Mouse (Mus musculus) limb, embryonic 14.5 days (tissue): ENCODE data around the gene Gpx3. TPM values are rescaled to one million over a fixed set of nuclear protein-coding genes. Genes with fewer than 3 reads are reported as not detected.

ENCODE experiments used
- ATAC-seq: fragments of 200-750 bp; cut with Nextera tagmentation; 2 replicates; pipeline ENCODE4 v1.8.0; 2017; ENCODE audit warnings: low read depth, moderate number of reproducible peaks, moderate TSS enrichment; ENCODE audit not compliant: low FRiP score
- DNase-seq: peaks from one replicate; pipeline ENCODE4 v3.0.0-alpha.2; 2015; ENCODE audit warnings: low spot score
- H3K27ac ChIP-seq: fragments of 300-500 bp; sonication (generic); replicated peaks from 2 replicates; pipeline ENCODE4 v1.5.1; 2014; ENCODE audit warnings: low read depth, mild to moderate bottlenecking, low read length, moderate library complexity, mixed read lengths
- H3K27me3 ChIP-seq: fragments of 300-500 bp; sonication (generic); 2 replicates; pipeline ENCODE4 v1.6.1; 2014; ENCODE audit warnings: low read length, mixed read lengths; ENCODE audit not compliant: control insufficient read depth, insufficient read depth
- H3K36me3 ChIP-seq: fragments of 300-500 bp; sonication (generic); 2 replicates; pipeline ENCODE4 v1.6.1; 2014; ENCODE audit warnings: mild to moderate bottlenecking, low read length, moderate library complexity, mixed read lengths; ENCODE audit not compliant: control insufficient read depth, insufficient read depth
- H3K4me1 ChIP-seq: fragments of 300-500 bp; sonication (generic); 2 replicates; pipeline ENCODE4 v1.6.1; 2014; ENCODE audit warnings: antibody characterized with exemption, low read length, mixed read lengths; ENCODE audit not compliant: control insufficient read depth, insufficient read depth
- H3K4me2 ChIP-seq: fragments of 300-500 bp; sonication (generic); replicated peaks from 2 replicates; pipeline ENCODE4 v1.6.1; 2014; ENCODE audit warnings: low read depth, mild to moderate bottlenecking, low read length, moderate library complexity; ENCODE audit not compliant: severe bottlenecking
- H3K4me3 ChIP-seq: fragments of 300-500 bp; sonication (generic); replicated peaks from 2 replicates; pipeline ENCODE4 v1.5.1; 2014; ENCODE audit warnings: low read length
- H3K9ac ChIP-seq: fragments of 300-500 bp; sonication (generic); 2 replicates; pipeline ENCODE4 v1.6.1; 2014; ENCODE audit warnings: mild to moderate bottlenecking, low read depth, low read length, moderate library complexity; ENCODE audit not compliant: severe bottlenecking
- H3K9me3 ChIP-seq: fragments of 300-500 bp; sonication (generic); 2 replicates; pipeline ENCODE4 v1.6.1; 2016; ENCODE audit warnings: low read length; ENCODE audit not compliant: control insufficient read depth
- POLR2A ChIP-seq: fragments of 200-500 bp; IDR thresholded peaks from 2 replicates; pipeline ENCODE4 v1.8.0; 2012; ENCODE audit warnings: inconsistent platforms, mild to moderate bottlenecking, moderate library complexity, borderline replicate concordance; ENCODE audit not compliant: insufficient read depth, insufficient read length; ENCODE audit errors: extremely low read depth
- WGBS: fragments of 180-500 bp; shearing (Covaris S2); extraction: QIAGEN DNeasy Blood & Tissue Kit; methylation state at CpG from one replicate; pipeline ENCODE4 v1.1.7; 2014; 5-methylcytosine and 5-hydroxymethylcytosine counted together
- polyA plus RNA-seq, 2 experiments: library from polyadenylated mRNA; depleted of rRNA in 1 of 2; stranded (reverse) in 1 of 2; unstranded in 1 of 2; fragments of >200 nt; fragmentation: Nextera tagmentation in 1 of 2; extraction: Ambion mirVana in 1 of 2; gene quantifications; 2 replicates each; pipeline versions ENCODE4 v1.2.1 to v1.2.3; 2012 to 2014

Gene Gpx3
- polyA plus RNA-seq, 2 experiments: 14.5 to 37.3 TPM

DNA sequence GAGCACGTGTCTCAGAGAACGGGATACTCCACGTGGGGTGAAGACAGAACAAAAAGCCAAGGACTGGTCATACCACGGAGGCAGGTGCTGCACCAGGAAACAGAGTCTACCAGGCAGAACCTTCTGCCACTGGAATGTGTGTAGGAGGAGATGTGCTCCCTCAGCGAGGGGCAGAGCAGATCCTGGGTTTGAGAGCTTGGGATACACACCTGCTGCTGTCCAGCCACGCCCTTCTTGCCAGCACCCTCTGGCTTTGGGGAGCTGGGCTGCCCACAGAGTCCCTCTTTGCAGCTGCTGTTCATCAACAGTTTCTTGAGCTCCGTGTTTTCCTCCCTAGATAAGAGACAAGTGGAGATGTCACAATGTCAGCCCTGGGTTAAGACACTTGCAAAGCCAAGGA lies 26.6 kb downstream of the Gpx3 start:
- no peak overlapping the region for H3K9ac ChIP-seq
- H3K9me3 ChIP-seq: no peaks in the 10 kb centered on the region
- TF ChIP-seq POLR2A: no peak
- ATAC-seq (no peak), DNase-seq (no peak)
- H3K27ac ChIP-seq: no peak overlapping the region
- 92% methylated on average over 7 of the region's 7 CpGs for WGBS
- no peak overlapping the region for H3K4me2 ChIP-seq
- no peak overlapping the region for H3K4me3 ChIP-seq
- H3K27me3 ChIP-seq: no peaks in the 10 kb centered on the region
- H3K4me1 ChIP-seq: no peaks in the 10 kb centered on the region
- H3K36me3 ChIP-seq: peaks cover 90% of the 10 kb centered on the region

DNA sequence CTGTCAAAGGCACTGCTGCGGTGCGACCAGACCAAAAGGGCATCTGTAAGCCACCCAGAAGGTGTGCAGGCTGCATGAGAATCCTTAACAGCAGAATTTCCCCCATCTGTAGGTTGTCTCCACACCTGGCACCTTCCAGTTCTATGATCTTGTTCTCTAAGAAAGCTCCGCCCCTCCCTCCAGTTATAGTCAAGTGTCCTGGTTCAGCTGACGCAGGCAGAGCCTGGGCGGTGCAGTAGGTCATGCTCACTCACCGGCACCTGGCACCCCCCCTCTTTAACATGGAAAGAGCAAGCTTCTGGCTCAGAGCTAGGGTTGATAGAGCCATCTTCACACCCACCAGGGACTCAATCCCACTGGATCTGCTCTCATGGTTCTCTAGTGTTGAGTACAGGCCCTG lies 27.0 kb downstream of the Gpx3 start:
- H3K4me1 ChIP-seq: no peaks in the 10 kb centered on the region
- no peak overlapping the region for H3K4me2 ChIP-seq
- peaks cover 90% of the 10 kb centered on the region for H3K36me3 ChIP-seq
- H3K4me3 ChIP-seq: no peak overlapping the region
- H3K9ac ChIP-seq: no peak overlapping the region
- 98% methylated on average over 6 of the region's 6 CpGs for WGBS
- ATAC-seq (no peak), DNase-seq (no peak)
- no peak overlapping the region for H3K27ac ChIP-seq
- no peaks in the 10 kb centered on the region for H3K27me3 ChIP-seq
- H3K9me3 ChIP-seq: no peaks in the 10 kb centered on the region
- TF ChIP-seq POLR2A: no peak

DNA sequence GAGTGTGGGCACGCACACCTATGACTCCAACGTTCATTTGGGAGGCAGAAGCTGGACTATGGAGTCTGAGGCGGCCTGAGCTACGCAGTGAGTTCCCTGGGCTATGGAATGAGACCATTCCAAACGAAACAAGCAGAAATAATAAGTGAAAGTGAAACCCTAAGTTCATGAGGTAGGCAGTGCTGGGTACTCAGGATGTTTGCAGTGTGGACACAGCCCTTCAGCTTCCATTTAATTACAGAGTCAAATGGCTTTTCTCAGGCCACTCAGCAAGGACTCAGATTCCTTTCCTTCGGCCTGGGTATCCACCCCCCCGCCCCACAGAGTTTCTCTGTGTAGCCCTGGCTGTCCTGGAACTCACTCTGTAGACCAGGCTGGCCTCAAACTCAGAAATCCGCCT lies 27.5 kb downstream of the Gpx3 start:
- 87% methylated on average over 8 of the region's 8 CpGs for WGBS
- Histone ChIP-seq H3K4me1 (no peaks in the 10 kb centered on the region), H3K9me3 (no peaks in the 10 kb centered on the region), H3K4me3 (no peak overlapping the region), H3K27me3 (no peaks in the 10 kb centered on the region), H3K36me3 (peaks cover 88% of the 10 kb centered on the region), H3K27ac (no peak overlapping the region), H3K4me2 (no peak overlapping the region), H3K9ac (no peak overlapping the region)
- TF ChIP-seq POLR2A: no peak
- ATAC-seq (no peak), DNase-seq (no peak)

DNA sequence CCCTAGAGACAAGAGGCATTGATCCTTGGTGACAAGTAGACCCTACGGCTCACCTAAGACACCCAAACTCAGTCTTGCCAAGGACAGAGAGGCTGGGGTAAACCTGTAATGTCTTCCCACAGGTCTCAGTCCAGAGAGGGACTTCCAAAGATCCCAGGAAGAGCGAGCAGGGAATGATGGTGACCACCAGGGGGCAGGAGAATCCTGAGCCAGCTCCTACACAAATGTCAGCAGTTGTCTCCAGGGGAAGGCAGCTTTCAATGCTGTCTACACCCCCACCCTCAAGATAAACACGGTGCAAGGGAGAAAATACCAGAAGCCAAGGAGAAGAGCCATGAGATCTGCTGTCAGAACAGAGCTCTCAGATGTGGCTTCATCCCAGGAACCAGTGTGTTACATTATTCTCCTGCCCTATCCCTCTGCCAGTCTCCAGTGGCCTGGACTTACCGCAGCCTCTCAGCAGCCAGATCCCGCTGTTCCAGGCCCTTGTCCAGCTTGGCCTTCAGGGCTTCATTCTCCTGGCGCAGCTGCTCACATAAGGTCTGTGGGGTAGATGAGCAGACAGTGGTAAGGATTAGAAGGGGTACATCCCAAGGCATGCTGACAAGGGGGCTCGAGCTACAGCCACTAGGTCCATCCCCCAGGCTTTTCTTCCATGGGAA lies 28.2 kb downstream of the Gpx3 start:
- DNase-seq: peak; percentile 41
- 69% methylated on average over 7 of the region's 7 CpGs for WGBS
- TF ChIP-seq POLR2A: no peak
- Histone ChIP-seq H3K4me1 (no peaks in the 10 kb centered on the region), H3K9ac (no peak overlapping the region), H3K4me2 (no peak overlapping the region), H3K9me3 (no peaks in the 10 kb centered on the region), H3K27ac (no peak overlapping the region), H3K4me3 (no peak overlapping the region), H3K27me3 (no peaks in the 10 kb centered on the region), H3K36me3 (peaks cover 82% of the 10 kb centered on the region)
- no peak for ATAC-seq

DNA sequence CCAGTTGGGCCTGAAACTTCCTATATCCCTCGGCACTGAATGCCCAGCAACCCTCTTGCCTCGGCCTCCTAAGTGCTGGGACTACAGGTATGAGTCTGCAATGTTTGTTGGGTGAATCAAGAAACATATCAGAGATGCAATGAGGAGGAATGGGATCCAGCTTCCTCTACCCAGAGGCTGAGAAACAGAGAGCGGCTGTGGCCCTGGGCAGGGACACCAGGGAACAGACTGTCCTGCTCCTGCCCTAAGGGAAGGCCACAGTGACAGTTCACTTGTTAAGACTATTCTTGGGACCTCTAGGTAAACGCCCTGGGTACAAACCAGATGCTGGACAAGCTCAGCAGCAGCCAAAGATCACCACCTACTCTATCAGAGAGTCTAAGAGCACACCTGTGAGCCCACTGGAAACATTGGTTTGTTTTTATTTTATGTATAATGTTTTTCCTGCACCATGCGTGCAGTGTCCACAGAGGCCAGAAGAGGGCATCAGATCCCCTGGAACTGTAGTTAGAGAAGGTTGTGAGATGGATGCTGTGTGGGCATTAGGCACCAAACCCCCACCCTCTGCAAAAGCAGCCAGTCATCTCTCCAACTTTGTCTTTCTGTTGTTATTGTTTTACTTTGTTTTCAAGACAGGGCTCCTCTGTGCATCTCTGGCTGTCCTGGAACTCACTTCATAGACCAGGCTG lies 29.3 kb downstream of the Gpx3 start:
- Histone ChIP-seq H3K4me2 (no peak overlapping the region), H3K4me1 (peaks cover 2% of the 10 kb centered on the region; the same call in 1 of the 2 replicates), H3K9me3 (no peaks in the 10 kb centered on the region), H3K4me3 (no peak overlapping the region), H3K36me3 (peaks cover 77% of the 10 kb centered on the region), H3K9ac (no peak overlapping the region), H3K27me3 (no peaks in the 10 kb centered on the region), H3K27ac (no peak overlapping the region)
- no peak for ATAC-seq
- 62% methylated on average over 5 of the region's 5 CpGs for WGBS
- no peak for TF ChIP-seq POLR2A
- DNase-seq: no peak
